ENCODE assay signal across 18 mouse cellular contexts in genomic region chr15:102461430-102462075, GRCm38 (mm10). TPM values are rescaled to one million over a fixed set of nuclear protein-coding genes. Genes with fewer than 3 reads are reported as not detected.
DNase-seq lines count a peak whose midpoint lies in the region; ATAC-seq and TF ChIP-seq lines count a peak whose summit lies in the region.
"Had no signal": no experiment of that assay in that cellular context is flagged by ENCODE, and none has a peak within 500 bp of the region (broad histone marks: within the 10 kb centered on the region; RNA-seq: fewer than 3 reads in every experiment).

No protein-coding gene starts in this region.

- H3K9ac ChIP-seq in kidney, embryonic 15.5 days, result no peak overlapping the region
- H3K9ac ChIP-seq in ES-E14 (ENCODE audit: insufficient read depth, low read depth, low read length, poor library complexity, severe bottlenecking), result 0 out of 2 replicates have a peak overlapping the region, but pooled peaks have one; percentile 55
- H3K9ac ChIP-seq: limb, embryonic 13.5 days had no signal

- peaks cover 33% of the 10 kb centered on the region for H3K4me1 ChIP-seq in kidney, embryonic 15.5 days
- H3K4me1 ChIP-seq in ES-E14 (ENCODE audit: control insufficient read depth in 2 of 2, insufficient read depth in 2 of 2, low read length in 2 of 2, poor library complexity in 1 of 2), result peaks cover 0 to 14% of the 10 kb centered on the region in 2 experiments; a peak in 2 of 4 replicates
- peaks cover 19% of the 10 kb centered on the region for H3K4me1 ChIP-seq in embryonic facial prominence, embryonic 10.5 days

- H3ac ChIP-seq in myocyte (ENCODE audit: control insufficient read depth, insufficient read length), result no peak overlapping the region

- TF ChIP-seq POLR2A in myocyte (IDR thresholded peaks at IDR 0.05; ENCODE audit: insufficient read length, low read depth), result no peak

- H3K79me2 ChIP-seq in myocyte (ENCODE audit: control insufficient read depth, insufficient read depth), result peaks cover 14% of the 10 kb centered on the region

- ATAC-seq in kidney, embryonic 15.5 days (replicated peaks; ENCODE audit: low FRiP score), result no peak

- no peaks in the 10 kb centered on the region for H3K9me3 ChIP-seq in kidney, embryonic 15.5 days (replicated peaks)
- no peaks in the 10 kb centered on the region for H3K9me3 ChIP-seq in ES-E14 (ENCODE audit: control insufficient read depth, insufficient read depth, low read depth, low read length)
- no peaks in the 10 kb centered on the region for H3K9me3 ChIP-seq in embryonic facial prominence, embryonic 10.5 days
- H3K9me3 ChIP-seq: hindbrain, embryonic 10.5 days; limb, embryonic 13.5 days had no signal

- peaks cover 10% of the 10 kb centered on the region for H3K36me3 ChIP-seq in kidney, embryonic 15.5 days
- peaks cover 5% of the 10 kb centered on the region for H3K36me3 ChIP-seq in ES-E14 (ENCODE audit: control insufficient read depth, insufficient read depth, low read length, poor library complexity, severe bottlenecking)
- peaks cover 12% of the 10 kb centered on the region for H3K36me3 ChIP-seq in embryonic facial prominence, embryonic 10.5 days (replicated peaks)
- H3K36me3 ChIP-seq in myocyte (ENCODE audit: control insufficient read depth, insufficient read depth), result peaks cover 13% of the 10 kb centered on the region

- intact Hi-C loops in left cerebral cortex, postnatal 10 days (cut with DNase I), result no loop called here
- intact Hi-C loops in gastrocnemius, postnatal 14 days (cut with DNase I; ENCODE audit: low total_unique reads), result no loop called here

- in situ Hi-C loops in ES-E14 (cut with MboI; ENCODE audit: low sequenced_read_pairs in 2 of 2, unreplicated experiment in 2 of 2), result no loop called here

- H3K27ac ChIP-seq in kidney, embryonic 15.5 days, result no peak overlapping the region; the same call in 1 of the 2 replicates
- peak overlapping the region; percentile 37; the same call in 1 of the 2 replicates for H3K27ac ChIP-seq in ES-E14 (ENCODE audit: insufficient read depth, low read depth, low read length, poor library complexity, severe bottlenecking)
- H3K27ac ChIP-seq in embryonic facial prominence, embryonic 10.5 days (replicated peaks), result no peak overlapping the region; the same call in 1 of the 2 replicates
- H3K27ac ChIP-seq: limb, embryonic 13.5 days had no signal

- no peaks in the 10 kb centered on the region for H3K27me3 ChIP-seq in kidney, embryonic 15.5 days
- no peaks in the 10 kb centered on the region for H3K27me3 ChIP-seq in embryonic facial prominence, embryonic 10.5 days (replicated peaks; ENCODE audit: low read depth, poor library complexity, severe bottlenecking)
- H3K27me3 ChIP-seq in myocyte (ENCODE audit: control insufficient read depth, insufficient read depth, insufficient read length), result no peaks in the 10 kb centered on the region
- H3K27me3 ChIP-seq: limb, embryonic 13.5 days had no signal

- no peak overlapping the region for H3K4me3 ChIP-seq in kidney, embryonic 15.5 days (replicated peaks)
- H3K4me3 ChIP-seq in ES-E14 (ENCODE audit: insufficient read depth in 1 of 2, low read depth in 1 of 2, low read length in 2 of 2, poor library complexity in 1 of 2, severe bottlenecking in 1 of 2) (peak overlapping the region; percentile 73 to 84), myocyte (peak overlapping the region; percentile 65)
- H3K4me3 ChIP-seq in embryonic facial prominence, embryonic 10.5 days, result peak overlapping the region; percentile 23; the same call in 1 of the 2 replicates
- H3K4me3 ChIP-seq: limb, embryonic 13.5 days had no signal

- 78% methylated on average over 9 of the region's 9 CpGs for WGBS in kidney, embryonic 15.5 days
- WGBS in embryonic facial prominence, embryonic 10.5 days, result 82% methylated on average over 9 of the region's 9 CpGs

- H3K4me2 ChIP-seq in kidney, embryonic 15.5 days, result peak overlapping the region; percentile 66; the same call in 1 of the 2 replicates
- H3K4me2 ChIP-seq in myocyte (ENCODE audit: low read depth), result peak overlapping the region; percentile 93
- H3K4me2 ChIP-seq: limb, embryonic 13.5 days had no signal

- no peak for DNase-seq in kidney, postnatal 36 days
- no peak for DNase-seq in ES-E14 (ENCODE audit: low read depth, low spot score)
- no peak for DNase-seq in embryonic facial prominence, embryonic 10.5 days (ENCODE audit: low spot score)
- no peak for DNase-seq in left cerebral cortex, postnatal 10 days (ENCODE audit: extremely low spot score in 1 of 2, low spot score in 2 of 2)
- no peak for DNase-seq in urinary bladder, postnatal 36 days (ENCODE audit: low spot score in 2 of 2)
- DNase-seq in gastrocnemius, postnatal 14 days, result no peak
- DNase-seq: kidney, adult 9 months; spleen, adult 18-20 months; thymus, adult 18-20 months had no signal

TF ChIP-seq in ES-E14, 5 proteins besides CTCF, POLR2A, EP300 and RAD21:
- TF ChIP-seq ZC3H11A (IDR thresholded peaks at IDR 0.05; ENCODE audit: borderline replicate concordance, low read depth, low read length), result no peak
- TF ChIP-seq HCFC1 (IDR thresholded peaks at IDR 0.05; ENCODE audit: borderline replicate concordance, insufficient read depth, low read length), result no peak
- no peak for TF ChIP-seq CHD2 (IDR thresholded peaks at IDR 0.05; ENCODE audit: low read depth, low read length)
- TF ChIP-seq ZNF384 (IDR thresholded peaks at IDR 0.05; ENCODE audit: low read depth, low read length), result peak; percentile 90
TF ChIP-seq in ES-E14: peak in this region for 1.

TF ChIP-seq in myocyte, 11 proteins besides CTCF, POLR2A, EP300 and RAD21:
- TF ChIP-seq E2F4 (IDR thresholded peaks at IDR 0.05; ENCODE audit: insufficient read depth), result no peak
- no peak for TF ChIP-seq SRF (IDR thresholded peaks at IDR 0.05; ENCODE audit: control insufficient read depth, insufficient read length, low read depth)
- TF ChIP-seq REST (IDR thresholded peaks at IDR 0.05; ENCODE audit: insufficient read depth, insufficient read length), result no peak
- TF ChIP-seq MYOG (IDR thresholded peaks at IDR 0.05; ENCODE audit: control insufficient read depth in 1 of 3, insufficient read depth in 1 of 3, insufficient read length in 2 of 3, low read depth in 2 of 3), result no peak
- TF ChIP-seq TCF3 (IDR thresholded peaks at IDR 0.05; ENCODE audit: insufficient read length, low read depth), result no peak
- TF ChIP-seq TCF12 (IDR thresholded peaks at IDR 0.05; ENCODE audit: insufficient read depth, poor library complexity, severe bottlenecking), result no peak
- TF ChIP-seq MAX (IDR thresholded peaks at IDR 0.05; ENCODE audit: low read depth), result no peak
- no peak for TF ChIP-seq POLR2AphosphoS2 (IDR thresholded peaks at IDR 0.05; ENCODE audit: insufficient read length, low read depth)
- TF ChIP-seq USF1 (IDR thresholded peaks at IDR 0.05; ENCODE audit: low read depth), result no peak
- TF ChIP-seq CEBPB (IDR thresholded peaks at IDR 0.05; ENCODE audit: insufficient read depth, poor library complexity, severe bottlenecking), result no peak
- TF ChIP-seq MYOD1 (IDR thresholded peaks at IDR 0.05; ENCODE audit: control insufficient read depth in 1 of 3, insufficient read length in 2 of 3, low read depth in 2 of 3), result no peak

RNA-seq across cellular contexts. Expression of gene Prr13, which starts 2.7 kb away (rescaled TPM):
- 82.9 and 86.1 TPM in 2 replicates for polyA plus RNA-seq in kidney, embryonic 15.5 days (2015; fragmentation: Nextera tagmentation; extraction: Ambion mirVana)
- 13.2 and 26.3 TPM in 2 replicates for total RNA-seq in ES-E14 (2012; rRNA removed)
- 73.1 and 77.4 TPM in 2 replicates for polyA plus RNA-seq in embryonic facial prominence, embryonic 10.5 days (2016; fragmentation: Nextera tagmentation; extraction: Ambion mirVana)
- polyA plus RNA-seq in myocyte (2012; fragmentation: generic; extraction: Trizol), result 92.9 TPM
- 10 to 100 TPM; 19.1 to 21.6 TPM for total RNA-seq in left cerebral cortex, postnatal 10 days (2021)
- 10 to 100 TPM; 12.1 to 13.6 TPM for total RNA-seq in gastrocnemius, postnatal 14 days (2021)

RNA-seq across cellular contexts. Expression of gene Pcbp2, which starts 8.8 kb away (rescaled TPM):
- polyA plus RNA-seq in kidney, embryonic 15.5 days (2015; fragmentation: Nextera tagmentation; extraction: Ambion mirVana), result 210 and 217 TPM in 2 replicates
- total RNA-seq in ES-E14 (2012; rRNA removed), result 206 and 377 TPM in 2 replicates
- 206 and 217 TPM in 2 replicates for polyA plus RNA-seq in embryonic facial prominence, embryonic 10.5 days (2016; fragmentation: Nextera tagmentation; extraction: Ambion mirVana)
- 892 TPM for polyA plus RNA-seq in myocyte (2012; fragmentation: generic; extraction: Trizol)
- 100 to 1,000 TPM; 457 to 465 TPM for total RNA-seq in left cerebral cortex, postnatal 10 days (2021)
- 100 to 1,000 TPM; 382 to 414 TPM for total RNA-seq in gastrocnemius, postnatal 14 days (2021)

RNA-seq across cellular contexts. Expression of gene Amhr2, which starts 16.4 kb away (rescaled TPM):
- polyA plus RNA-seq in kidney, embryonic 15.5 days (2015; fragmentation: Nextera tagmentation; extraction: Ambion mirVana), result 0.75 and 1.7 TPM in 2 replicates
- 5.6 and 16.5 TPM in 2 replicates for total RNA-seq in ES-E14 (2012; rRNA removed)
- polyA plus RNA-seq in embryonic facial prominence, embryonic 10.5 days (2016; fragmentation: Nextera tagmentation; extraction: Ambion mirVana), result 0.09 and 0.20 TPM in 2 replicates
- polyA plus RNA-seq in myocyte (2012; fragmentation: generic; extraction: Trizol), result 0.32 TPM
- total RNA-seq in left cerebral cortex, postnatal 10 days (2021), result under 1 TPM in 1 of 2 experiments, not detected in 1; 0.81 TPM
- 1 to 10 TPM; 4.5 to 5.0 TPM for total RNA-seq in gastrocnemius, postnatal 14 days (2021)

RNA-seq across cellular contexts. Expression of gene Gm10337, which starts 42.0 kb away (rescaled TPM):
- polyA plus RNA-seq in kidney, embryonic 15.5 days (2015; fragmentation: Nextera tagmentation; extraction: Ambion mirVana), result 2.8 and 5.5 TPM in 2 replicates
- total RNA-seq in ES-E14 (2012; rRNA removed), result not detected in 2 replicates
- polyA plus RNA-seq in embryonic facial prominence, embryonic 10.5 days (2016; fragmentation: Nextera tagmentation; extraction: Ambion mirVana), result 7.6 TPM in 1 of 2 replicates, not detected in the other
- polyA plus RNA-seq in myocyte (2012; fragmentation: generic; extraction: Trizol), result not detected
- not detected for total RNA-seq in left cerebral cortex, postnatal 10 days (2021)
- not detected for total RNA-seq in gastrocnemius, postnatal 14 days (2021)
- total RNA-seq: adrenal gland, adult 18-20 months; gastrocnemius, adult 18-20 months; layer of hippocampus, postnatal 10 days; midbrain, postnatal 0 days had no signal
- polyA plus RNA-seq: cortical plate, adult 2 months had no signal

RNA-seq across cellular contexts. Expression of gene Map3k12, which starts 55.3 kb away (rescaled TPM):
- polyA plus RNA-seq in kidney, embryonic 15.5 days (2015; fragmentation: Nextera tagmentation; extraction: Ambion mirVana), result 15.3 and 19.7 TPM in 2 replicates
- 18.1 and 25.4 TPM in 2 replicates for total RNA-seq in ES-E14 (2012; rRNA removed)
- 29.1 and 32.3 TPM in 2 replicates for polyA plus RNA-seq in embryonic facial prominence, embryonic 10.5 days (2016; fragmentation: Nextera tagmentation; extraction: Ambion mirVana)
- polyA plus RNA-seq in myocyte (2012; fragmentation: generic; extraction: Trizol), result 5.9 TPM
- total RNA-seq in left cerebral cortex, postnatal 10 days (2021), result 10 to 100 TPM; 93.0 to 95.6 TPM
- 1 to 10 TPM; 3.1 TPM for total RNA-seq in gastrocnemius, postnatal 14 days (2021)
